Mouse (Mus musculus) 3134 (cell line): ENCODE measurements around the gene Arl14ep.
A peak's percentile ranks its signal among the peaks of the same experiment; 100 is the strongest.

ENCODE experiments used
- DNase-seq: peaks from one replicate; pipeline ENCODE4 v3.0.0-alpha.2; 2011; ENCODE audit warnings: low spot score; ENCODE audit not compliant: insufficient read length; ENCODE audit errors: extremely low read depth

Arl14ep gene

GRCm38 (mm10) chr2:106973959-106974639 is at the start of gene Arl14ep:
Gene Arl14ep, minus strand, starts transcription at chr2:106974424.
- DNase-seq = peak; percentile 89

- DNase-seq = no peak
Observed at GRCm38 (mm10) chr2:107022713-107023112, 48.5 kb upstream of the Arl14ep start.

- no peak for DNase-seq
Observed at GRCm38 (mm10) chr2:107019331-107019730, 45.1 kb upstream of the Arl14ep start.

- peak; percentile 40 for DNase-seq
Observed at GRCm38 (mm10) chr2:107013161-107013560, 38.9 kb upstream of the Arl14ep start.

- DNase-seq = no peak
Observed at GRCm38 (mm10) chr2:107012318-107012717, 38.1 kb upstream of the Arl14ep start.

GRCm38 (mm10) chr2:107010160-107010559 is 35.9 kb upstream of the Arl14ep start:
- no peak for DNase-seq

GRCm38 (mm10) chr2:107006378-107006777 is 32.2 kb upstream of the Arl14ep start:
- no peak for DNase-seq

GRCm38 (mm10) chr2:107005876-107006275 is 31.7 kb upstream of the Arl14ep start:
- DNase-seq = peak; percentile 22

- DNase-seq = no peak
Observed at GRCm38 (mm10) chr2:106991261-106991660, 17.0 kb upstream of the Arl14ep start.

GRCm38 (mm10) chr2:106984945-106985344 is 10.7 kb upstream of the Arl14ep start:
- no peak for DNase-seq

- no peak for DNase-seq
Observed at GRCm38 (mm10) chr2:106982503-106982902, 8.3 kb upstream of the Arl14ep start.

GRCm38 (mm10) chr2:106976472-106976871 is 2.2 kb upstream of the Arl14ep start:
- no peak for DNase-seq

- no peak for DNase-seq
Observed at GRCm38 (mm10) chr2:106973332-106973958, 779 bp downstream of the Arl14ep start.

GRCm38 (mm10) chr2:106972851-106973250 is 1.4 kb downstream of the Arl14ep start:
- no peak for DNase-seq

GRCm38 (mm10) chr2:106970971-106971370 is 3.3 kb downstream of the Arl14ep start:
- DNase-seq = no peak

GRCm38 (mm10) chr2:106968320-106968719 is 5.9 kb downstream of the Arl14ep start:
- DNase-seq = no peak

- DNase-seq = no peak
Observed at GRCm38 (mm10) chr2:106963560-106963959, 10.7 kb downstream of the Arl14ep start.

GRCm38 (mm10) chr2:106961650-106962049 is 12.6 kb downstream of the Arl14ep start:
- DNase-seq = no peak

- no peak for DNase-seq
Observed at GRCm38 (mm10) chr2:106961066-106961465, 13.2 kb downstream of the Arl14ep start.

GRCm38 (mm10) chr2:106960237-106960636 is 14.0 kb downstream of the Arl14ep start:
- DNase-seq = no peak

- no peak for DNase-seq
Observed at GRCm38 (mm10) chr2:106959380-106959779, 14.8 kb downstream of the Arl14ep start.

GRCm38 (mm10) chr2:106958916-106959315 is 15.3 kb downstream of the Arl14ep start:
- DNase-seq = no peak
